Mouse (Mus musculus) thymus, adult 2 months (tissue): ENCODE data around the gene 4930539E08Rik.

ENCODE experiments used
- CTCF ChIP-seq: fragments of 200-500 bp; IDR thresholded peaks from 2 replicates; pipeline ENCODE4 v1.5.1; 2012; ENCODE audit warnings: mild to moderate bottlenecking, control low read depth, low read length, moderate library complexity, borderline replicate concordance; ENCODE audit not compliant: control insufficient read depth, poor library complexity, insufficient read depth; ENCODE audit errors: extremely low read depth
- POLR2A ChIP-seq: fragments of 200-500 bp; IDR thresholded peaks from 2 replicates; pipeline ENCODE4 v1.6.1; 2012; ENCODE audit warnings: mild to moderate bottlenecking, low read length, control low read depth, moderate library complexity; ENCODE audit not compliant: control insufficient read depth, poor library complexity, insufficient read depth; ENCODE audit errors: extremely low read depth

GRCm38 (mm10) chr17:28882316-28882715, 32.8 kb downstream of the 4930539E08Rik start:
- TF ChIP-seq CTCF = no peak
- no peak for TF ChIP-seq POLR2A
